Mouse (Mus musculus): Measurements from ENCODE around the gene Gbp6. TPM values are rescaled to one million over a fixed set of nuclear protein-coding genes. Genes with fewer than 3 reads are reported as not detected.
"Not testable (repeated sequence)": the region's sequence is repeated elsewhere in the genome, so short reads cannot be mapped to it uniquely, and the experiment has no call there.

The Gbp6 gene
- polyA plus RNA-seq, 1 experiment from 2014 or later = 3.9 TPM

DNA sequence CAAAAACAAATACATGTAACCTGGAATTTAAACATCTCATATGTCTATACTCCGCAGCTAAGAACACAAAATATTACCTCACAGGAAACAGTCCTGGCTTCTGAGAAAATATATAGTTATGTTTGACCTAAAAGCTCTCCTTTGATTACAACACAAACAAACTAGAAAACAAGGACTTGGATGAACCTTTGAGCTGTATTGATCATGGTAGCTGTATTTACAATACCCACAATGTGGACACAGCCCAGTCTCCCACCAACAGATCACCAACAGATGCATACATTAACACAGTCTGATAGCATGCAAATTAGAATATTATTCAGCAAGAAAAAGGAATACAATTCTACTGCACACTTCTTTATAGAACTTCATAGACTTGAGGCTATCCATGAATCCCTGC is 55.1 kb downstream of the Gbp6 start:
- not testable (repeated sequence) for H3K4me2 ChIP-seq (ENCODE audit: low read depth, low read length); H3K4me3 ChIP-seq (ENCODE audit: low read depth, low read length); ATAC-seq (ENCODE audit: low read depth); H3K27me3 ChIP-seq (replicated peaks; ENCODE audit: control insufficient read depth, insufficient read depth, low read length); H3K9me3 ChIP-seq (ENCODE audit: control insufficient read depth, low read length); H3K9ac ChIP-seq (ENCODE audit: low read depth, low read length); H3K27ac ChIP-seq (replicated peaks; ENCODE audit: low read depth, low read length); DNase-seq (ENCODE audit: low spot score); H3K36me3 ChIP-seq (ENCODE audit: control insufficient read depth, insufficient read depth, low read length); H3K4me1 ChIP-seq (ENCODE audit: control insufficient read depth, insufficient read depth, low read length)
- 84% methylated on average over 1 of the region's 1 CpGs for WGBS

- not testable (repeated sequence) for H3K4me3 ChIP-seq (ENCODE audit: low read depth, low read length); DNase-seq (ENCODE audit: low spot score); H3K4me2 ChIP-seq (ENCODE audit: low read depth, low read length); H3K27me3 ChIP-seq (replicated peaks; ENCODE audit: control insufficient read depth, insufficient read depth, low read length); H3K9me3 ChIP-seq (ENCODE audit: control insufficient read depth, low read length); ATAC-seq (ENCODE audit: low read depth); H3K9ac ChIP-seq (ENCODE audit: low read depth, low read length); H3K36me3 ChIP-seq (ENCODE audit: control insufficient read depth, insufficient read depth, low read length); H3K4me1 ChIP-seq (ENCODE audit: control insufficient read depth, insufficient read depth, low read length); H3K27ac ChIP-seq (replicated peaks; ENCODE audit: low read depth, low read length)
- 89% methylated on average over 3 of the region's 3 CpGs for WGBS
These were observed 57.5 kb downstream of the Gbp6 start for GRCm38 (mm10) chr5:105236040-105236439.

Other genes starting within 250 kb of the Gbp6 start
- gene Gbp9, start 154.2 kb downstream of the Gbp6 start, polyA plus RNA-seq (2014; fragmentation: Nextera tagmentation; extraction: Ambion mirVana) = 4.2 and 4.6 TPM in 2 replicates
- 0.79 and 1.2 TPM in 2 replicates for gene Gbp8, start 154.2 kb downstream of the Gbp6 start, polyA plus RNA-seq (2014; fragmentation: Nextera tagmentation; extraction: Ambion mirVana)
- 1.2 and 1.4 TPM in 2 replicates for gene Gbp4, start 154.1 kb downstream of the Gbp6 start, polyA plus RNA-seq (2014; fragmentation: Nextera tagmentation; extraction: Ambion mirVana)
- gene Gbp10, start 54.2 kb downstream of the Gbp6 start, polyA plus RNA-seq (2014; fragmentation: Nextera tagmentation; extraction: Ambion mirVana) = 0.61 and 0.96 TPM in 2 replicates
- 0.28 and 0.32 TPM in 2 replicates for gene Gm43302, start within 50 bp of the Gbp6 start, polyA plus RNA-seq (2014; fragmentation: Nextera tagmentation; extraction: Ambion mirVana)
- 10.4 and 10.6 TPM in 2 replicates for gene Lrrc8b, start 122.1 kb upstream of the Gbp6 start, polyA plus RNA-seq (2014; fragmentation: Nextera tagmentation; extraction: Ambion mirVana)
- gene Lrrc8c, start 225.7 kb upstream of the Gbp6 start, polyA plus RNA-seq (2014; fragmentation: Nextera tagmentation; extraction: Ambion mirVana) = 14.7 and 23.8 TPM in 2 replicates